Mouse (Mus musculus): ENCODE measurements around the gene Rab4a. TPM values are rescaled to one million over a fixed set of nuclear protein-coding genes. Genes with fewer than 3 reads are reported as not detected.

Gene Rab4a
- total RNA-seq, 1 experiment from 2014 or later, result not detected

DNA sequence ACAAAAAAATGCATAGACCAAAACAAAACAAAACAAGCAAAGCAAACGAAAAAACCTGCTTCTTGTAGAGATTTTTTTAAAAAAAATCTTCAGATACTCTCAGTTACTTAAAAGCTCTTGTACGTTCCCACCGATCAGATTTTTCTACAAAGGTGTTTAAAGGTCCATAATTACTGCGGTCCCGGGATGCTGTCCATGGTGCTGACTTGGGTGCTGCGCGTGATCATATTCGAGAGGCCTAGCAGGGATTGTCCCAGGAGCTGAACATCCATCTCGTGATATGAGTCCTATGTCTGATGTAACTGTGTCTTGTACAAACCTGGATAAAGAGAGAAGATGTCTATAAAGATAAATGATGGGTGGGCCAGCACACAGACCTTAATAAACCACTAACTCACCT, 32.7 kb downstream of the Rab4a start:
- no peak for ATAC-seq (ENCODE audit: extremely low read depth, insufficient number of reproducible peaks, low FRiP score, poor library complexity, severe bottlenecking)

DNA sequence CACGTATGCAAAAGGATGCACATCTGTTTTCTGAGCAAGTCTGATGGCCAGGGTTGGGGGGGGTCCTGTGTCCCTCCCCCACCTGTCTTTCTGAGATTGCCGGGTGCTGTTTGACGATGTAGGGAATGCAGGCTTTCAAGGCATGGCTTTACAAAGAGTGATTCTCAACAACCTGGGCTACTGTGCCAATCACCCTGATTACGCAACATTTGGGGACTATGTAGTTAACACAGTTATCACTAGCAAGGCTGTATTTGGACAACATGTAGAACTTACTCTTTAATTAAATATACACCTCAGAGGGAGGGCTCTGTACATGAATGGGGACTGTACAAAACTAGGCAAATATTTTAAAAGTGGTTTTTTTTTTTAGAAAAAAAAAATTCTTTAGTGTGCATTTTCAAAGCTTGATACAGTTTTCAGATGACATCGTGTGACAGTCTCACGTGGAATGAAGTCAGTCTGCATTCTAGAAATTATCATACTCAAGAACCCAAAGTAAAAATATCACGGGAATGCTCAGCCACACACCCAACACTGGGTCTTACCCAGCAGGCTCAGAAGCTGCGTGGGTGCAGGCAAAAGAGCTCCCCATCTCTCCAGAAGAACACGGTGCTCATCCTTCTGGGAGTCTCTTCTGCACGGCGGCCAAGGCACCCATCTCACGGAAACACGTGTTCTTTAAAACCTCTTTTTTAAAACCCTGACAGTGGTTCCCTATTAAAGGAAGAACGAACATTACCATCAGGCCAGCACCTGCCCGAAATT, 35.0 kb downstream of the Rab4a start:
- ATAC-seq (ENCODE audit: extremely low read depth, insufficient number of reproducible peaks, low FRiP score, poor library complexity, severe bottlenecking), result no peak

DNA sequence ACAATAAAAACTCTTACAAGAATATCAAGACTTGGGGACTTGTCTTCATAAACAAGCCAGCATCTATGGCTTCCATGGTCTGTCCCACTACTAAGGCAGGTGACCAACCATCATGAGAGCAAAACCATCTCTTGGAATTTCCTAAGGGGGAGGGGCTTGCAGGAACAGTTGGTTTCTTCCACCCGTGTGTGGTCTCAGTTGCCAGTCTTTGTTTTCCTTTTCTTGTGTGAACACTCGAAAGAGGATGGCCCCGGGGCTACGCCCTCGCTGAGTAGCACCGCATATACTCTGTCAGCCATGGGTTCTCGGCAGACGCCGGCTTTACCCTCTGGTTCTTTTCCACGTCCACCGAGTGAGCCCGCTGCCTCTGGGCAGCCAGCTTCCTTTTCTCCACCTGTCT, 36.3 kb downstream of the Rab4a start:
- ATAC-seq (ENCODE audit: extremely low read depth, insufficient number of reproducible peaks, low FRiP score, poor library complexity, severe bottlenecking), result no peak

DNA sequence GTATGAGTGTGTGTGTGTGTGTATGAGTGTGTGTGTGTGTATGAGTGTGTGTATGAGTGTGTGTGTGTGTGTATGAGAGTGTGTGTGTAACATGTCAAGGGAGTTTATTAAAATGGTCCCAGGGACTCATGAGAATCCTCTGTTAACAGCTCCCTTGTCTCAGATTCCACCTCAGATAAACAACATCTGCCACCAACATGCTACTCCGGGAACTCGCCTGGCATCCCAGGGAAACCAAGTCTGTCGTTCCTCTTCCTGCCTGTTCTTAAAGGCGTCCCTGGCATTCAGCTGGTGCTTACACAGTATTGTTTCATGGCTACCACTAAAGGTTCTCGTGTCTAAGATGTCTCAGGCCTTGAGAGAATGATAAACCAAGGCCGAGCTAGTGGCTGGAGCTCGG, 38.6 kb downstream of the Rab4a start:
- no peak for ATAC-seq (ENCODE audit: extremely low read depth, insufficient number of reproducible peaks, low FRiP score, poor library complexity, severe bottlenecking)

DNA sequence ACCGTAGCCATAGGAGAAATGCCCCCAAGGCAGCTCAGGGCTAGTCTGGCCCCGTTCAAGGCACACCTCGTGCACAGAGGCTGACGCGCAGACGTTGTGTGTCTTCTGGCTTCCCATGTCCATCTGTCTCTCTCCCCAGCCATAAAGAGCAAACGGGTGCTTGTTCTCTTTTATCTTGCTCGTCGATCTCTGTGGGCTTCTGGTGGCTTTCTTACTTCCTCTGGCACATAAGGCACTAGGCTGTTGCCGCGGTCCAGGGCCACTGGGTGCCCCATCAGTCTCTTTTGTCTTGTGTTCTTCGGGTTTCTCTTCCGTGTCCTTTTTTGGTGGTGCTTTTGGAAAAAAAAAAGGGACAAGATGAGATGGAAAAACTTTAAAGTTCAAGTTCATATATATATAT, 39.3 kb downstream of the Rab4a start:
- no peak for ATAC-seq (ENCODE audit: extremely low read depth, insufficient number of reproducible peaks, low FRiP score, poor library complexity, severe bottlenecking)

DNA sequence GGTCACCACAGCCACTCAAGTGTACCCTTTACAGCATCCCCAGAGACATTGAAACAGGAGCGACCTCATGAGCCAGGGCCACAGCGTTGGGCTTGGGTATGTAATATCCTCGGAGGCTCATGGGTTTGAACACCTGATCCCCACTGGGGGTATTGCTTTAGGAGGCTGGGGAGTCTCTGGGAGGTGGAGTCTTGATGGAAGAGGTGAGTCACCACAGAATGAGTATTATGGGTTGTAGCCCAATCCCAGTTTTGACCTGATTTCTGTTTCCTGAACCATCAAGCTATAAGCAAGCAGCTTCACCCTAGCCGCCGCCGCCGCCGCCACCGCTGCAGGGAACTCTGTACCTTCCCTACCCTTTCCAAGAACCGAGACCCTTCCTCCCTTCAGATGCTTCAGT, 40.2 kb downstream of the Rab4a start:
- ATAC-seq (ENCODE audit: extremely low read depth, insufficient number of reproducible peaks, low FRiP score, poor library complexity, severe bottlenecking), result no peak

DNA sequence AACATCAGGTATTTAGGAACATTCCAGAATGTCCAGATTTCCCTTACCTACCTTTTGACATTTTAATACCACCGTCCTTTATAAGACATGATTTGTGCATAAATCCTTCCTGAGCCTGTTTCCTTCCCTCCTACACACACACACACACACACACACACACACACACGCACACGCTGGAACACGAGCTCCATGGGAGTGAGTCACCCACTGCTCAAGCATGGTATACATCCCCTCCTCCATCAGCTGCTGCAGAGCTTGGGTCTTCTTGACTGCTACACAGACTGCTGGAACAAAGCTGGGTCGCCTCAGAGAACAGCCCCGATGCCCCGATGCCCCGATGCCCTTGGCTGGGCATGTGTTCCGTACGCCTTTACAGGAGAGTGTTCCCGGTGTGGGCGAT, 40.7 kb downstream of the Rab4a start:
- no peak for ATAC-seq (ENCODE audit: extremely low read depth, insufficient number of reproducible peaks, low FRiP score, poor library complexity, severe bottlenecking)

DNA sequence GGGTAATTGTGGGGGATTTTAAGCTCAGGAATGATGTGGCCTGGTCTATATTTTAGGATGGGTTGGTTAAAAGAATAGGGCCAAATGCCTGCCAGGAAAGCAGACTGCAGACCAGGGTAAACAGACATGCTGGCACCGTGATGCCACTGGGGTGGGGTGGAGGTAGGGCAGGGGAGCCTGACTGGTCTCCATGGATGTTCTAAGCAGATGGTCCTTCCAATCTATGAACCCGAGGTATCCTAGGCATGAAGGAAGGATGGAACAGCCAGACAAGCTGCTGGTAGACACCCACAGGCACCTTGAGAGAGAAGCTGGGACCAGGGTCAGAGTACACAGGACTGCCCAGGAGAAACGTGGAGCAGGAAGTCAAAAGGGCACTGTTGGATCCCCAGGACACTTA, 41.8 kb downstream of the Rab4a start:
- no peak for ATAC-seq (ENCODE audit: extremely low read depth, insufficient number of reproducible peaks, low FRiP score, poor library complexity, severe bottlenecking)

DNA sequence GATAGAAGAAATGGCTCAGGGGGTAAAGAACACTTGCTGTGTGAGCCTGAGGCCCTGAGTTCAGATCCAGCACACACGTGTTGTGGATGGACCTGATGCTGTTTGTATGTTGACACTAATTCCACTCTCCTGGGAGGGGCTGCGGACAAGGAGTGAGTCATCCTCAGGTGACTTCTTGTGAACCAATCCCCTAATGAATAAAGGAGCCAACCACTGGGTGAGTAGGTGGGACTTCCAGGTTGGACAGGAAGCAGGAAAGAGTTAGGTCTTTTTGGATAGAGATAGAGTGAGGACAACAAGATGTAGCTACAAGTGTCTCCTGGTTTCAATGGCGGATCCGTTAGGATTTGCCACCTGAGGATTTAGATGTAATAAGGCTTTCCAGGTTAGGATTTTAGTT, 43.6 kb downstream of the Rab4a start:
- no peak for ATAC-seq (ENCODE audit: extremely low read depth, insufficient number of reproducible peaks, low FRiP score, poor library complexity, severe bottlenecking)

DNA sequence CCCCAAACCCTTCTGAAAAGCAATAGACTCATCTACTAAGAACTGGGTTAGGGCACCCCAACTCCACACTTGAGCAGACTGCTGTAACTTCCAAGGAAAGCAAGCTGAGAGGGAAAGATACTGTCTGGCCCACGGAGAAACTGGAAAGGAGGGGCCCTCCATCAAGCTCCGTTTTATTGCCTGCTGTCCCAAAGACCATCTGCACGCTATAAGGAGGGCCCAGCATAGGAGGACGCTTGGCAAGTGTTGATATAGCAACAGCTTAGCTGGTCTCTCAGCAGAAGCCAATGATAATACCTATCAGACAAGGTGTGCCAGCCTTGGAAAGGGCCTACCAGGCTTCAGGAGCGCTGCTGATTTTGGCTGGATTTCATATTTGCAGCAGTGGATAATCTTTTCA, 45.8 kb downstream of the Rab4a start:
- no peak for ATAC-seq (ENCODE audit: extremely low read depth, insufficient number of reproducible peaks, low FRiP score, poor library complexity, severe bottlenecking)

DNA sequence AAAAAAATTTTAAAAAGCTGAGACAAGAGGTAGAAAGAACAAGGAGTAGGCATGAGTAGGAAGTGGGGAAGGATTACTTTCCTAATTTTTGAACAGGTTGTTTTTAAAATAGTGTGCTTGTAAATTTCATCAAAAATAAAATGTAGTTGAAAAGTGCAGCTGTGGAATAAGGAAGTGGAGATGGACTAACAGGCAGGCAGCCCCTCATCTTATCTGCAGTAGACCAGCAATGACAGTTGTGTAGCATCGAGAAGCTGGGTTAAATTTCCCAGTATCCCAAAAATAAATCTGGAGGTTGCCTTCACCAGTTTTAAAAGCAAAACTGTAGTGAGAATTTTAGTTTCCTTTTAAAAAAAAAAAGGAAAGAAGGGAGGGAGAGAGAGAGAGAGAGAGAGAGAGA, 48.5 kb downstream of the Rab4a start:
- no peak for ATAC-seq (ENCODE audit: extremely low read depth, insufficient number of reproducible peaks, low FRiP score, poor library complexity, severe bottlenecking)

DNA sequence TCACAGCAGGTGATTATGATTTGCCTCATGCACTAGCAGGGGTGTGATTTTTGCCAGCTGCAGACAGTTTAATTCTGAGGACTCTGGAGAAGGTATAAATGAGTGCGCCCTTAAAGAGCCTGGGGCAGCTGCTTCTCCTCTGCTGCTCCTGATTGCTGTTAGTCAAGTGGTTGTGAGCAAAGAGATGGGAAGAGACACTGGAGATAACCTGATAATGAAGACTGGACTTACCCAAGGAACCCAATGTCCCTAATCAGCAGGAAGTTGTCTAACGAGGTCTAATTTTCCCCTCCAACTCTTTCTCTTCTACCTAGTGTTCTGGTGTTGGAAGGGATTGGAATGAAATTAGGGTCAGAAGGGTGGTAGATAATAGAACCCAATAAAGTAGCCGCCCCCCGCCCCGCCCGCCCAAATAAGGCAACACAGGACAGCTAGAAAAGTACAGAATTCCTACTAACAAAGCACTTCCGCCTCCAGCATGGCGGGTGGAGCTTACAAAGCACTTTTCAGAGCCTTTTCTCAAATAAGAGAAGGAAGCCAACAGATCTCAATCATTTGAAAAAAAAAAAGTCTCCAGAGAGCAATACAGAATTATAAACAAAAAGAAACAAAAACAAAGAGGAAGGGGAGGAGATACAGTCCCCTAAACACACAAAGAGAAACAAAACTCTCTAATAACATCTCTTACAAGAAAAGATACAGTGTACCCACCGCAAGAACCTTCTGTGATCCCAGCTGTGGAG, 49.1 kb downstream of the Rab4a start:
- no peak for ATAC-seq (ENCODE audit: extremely low read depth, insufficient number of reproducible peaks, low FRiP score, poor library complexity, severe bottlenecking)

DNA sequence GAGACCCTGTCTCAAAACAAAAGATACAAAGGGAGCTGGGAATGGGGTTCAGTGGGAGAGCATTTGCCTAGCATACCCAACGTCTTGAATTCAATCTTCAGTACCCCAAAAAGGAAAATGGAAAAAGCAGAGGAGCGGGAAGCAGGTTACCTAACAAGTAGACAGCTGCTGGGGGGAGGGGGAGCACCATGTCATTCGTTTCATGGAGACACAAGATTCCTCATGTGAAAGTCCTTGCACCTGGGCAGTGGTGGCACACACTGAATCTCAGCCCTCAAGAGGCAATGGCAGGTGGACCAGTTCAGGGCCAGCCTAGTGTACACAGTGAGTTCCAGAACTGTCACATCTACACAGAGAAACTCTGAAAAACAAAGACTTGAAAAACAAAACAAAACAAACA, 51.6 kb downstream of the Rab4a start:
- ATAC-seq (ENCODE audit: extremely low read depth, insufficient number of reproducible peaks, low FRiP score, poor library complexity, severe bottlenecking), result no peak

DNA sequence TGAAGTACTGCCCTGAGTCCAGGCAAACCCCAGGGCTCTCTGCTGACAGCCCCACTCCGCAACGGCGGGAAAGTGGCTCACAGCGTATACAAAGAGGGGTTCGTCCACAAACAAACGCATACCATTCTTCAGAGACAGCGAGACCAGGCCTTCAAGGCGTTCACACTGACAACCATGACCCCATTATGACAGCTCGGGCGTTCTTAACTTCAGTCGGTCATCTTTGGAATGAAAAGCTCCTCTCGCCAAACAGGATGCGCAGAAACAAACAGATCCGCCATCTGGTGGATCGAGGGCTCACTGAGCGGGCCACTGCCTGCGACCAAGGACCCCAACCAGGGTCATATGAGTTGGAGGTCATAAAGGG, 52.8 kb downstream of the Rab4a start:
- no peak for ATAC-seq (ENCODE audit: extremely low read depth, insufficient number of reproducible peaks, low FRiP score, poor library complexity, severe bottlenecking)

DNA sequence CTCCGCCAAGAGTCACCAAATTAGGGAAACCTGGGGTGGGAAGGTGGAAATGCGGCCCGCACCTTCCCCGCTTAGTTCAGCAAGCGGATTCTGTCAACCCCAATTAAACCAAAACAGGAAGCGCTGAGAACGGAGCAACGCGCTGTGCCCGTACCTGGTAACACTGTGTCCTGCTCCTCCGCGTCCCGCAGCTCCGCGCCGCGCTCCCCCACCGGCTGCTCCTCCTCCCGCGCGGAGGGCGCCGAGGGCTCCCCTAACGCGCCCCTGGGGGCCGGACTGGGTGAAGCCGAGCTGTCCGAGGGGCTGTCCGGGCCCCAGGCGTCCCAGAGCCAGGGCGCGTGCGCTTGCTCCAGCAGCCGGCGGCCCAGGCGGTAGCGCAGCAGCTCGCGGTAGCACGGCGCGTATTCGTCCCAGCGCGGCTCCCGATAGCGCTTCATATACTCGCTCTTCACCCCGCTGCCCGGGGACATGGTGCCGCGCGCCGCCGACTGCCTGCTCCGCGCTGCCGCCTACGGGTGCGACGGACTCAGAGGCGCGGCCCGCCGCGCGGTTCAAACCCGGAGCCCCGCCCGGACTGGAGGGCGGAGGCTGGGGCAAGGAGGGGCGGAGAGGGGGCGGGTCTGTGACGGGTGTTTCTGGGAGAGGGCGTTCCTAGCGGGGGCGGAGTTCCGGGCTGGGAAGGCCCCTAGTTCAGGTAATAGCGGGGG, 53.3 kb downstream of the Rab4a start:
- ATAC-seq (ENCODE audit: extremely low read depth, insufficient number of reproducible peaks, low FRiP score, poor library complexity, severe bottlenecking), result peak; percentile 89

DNA sequence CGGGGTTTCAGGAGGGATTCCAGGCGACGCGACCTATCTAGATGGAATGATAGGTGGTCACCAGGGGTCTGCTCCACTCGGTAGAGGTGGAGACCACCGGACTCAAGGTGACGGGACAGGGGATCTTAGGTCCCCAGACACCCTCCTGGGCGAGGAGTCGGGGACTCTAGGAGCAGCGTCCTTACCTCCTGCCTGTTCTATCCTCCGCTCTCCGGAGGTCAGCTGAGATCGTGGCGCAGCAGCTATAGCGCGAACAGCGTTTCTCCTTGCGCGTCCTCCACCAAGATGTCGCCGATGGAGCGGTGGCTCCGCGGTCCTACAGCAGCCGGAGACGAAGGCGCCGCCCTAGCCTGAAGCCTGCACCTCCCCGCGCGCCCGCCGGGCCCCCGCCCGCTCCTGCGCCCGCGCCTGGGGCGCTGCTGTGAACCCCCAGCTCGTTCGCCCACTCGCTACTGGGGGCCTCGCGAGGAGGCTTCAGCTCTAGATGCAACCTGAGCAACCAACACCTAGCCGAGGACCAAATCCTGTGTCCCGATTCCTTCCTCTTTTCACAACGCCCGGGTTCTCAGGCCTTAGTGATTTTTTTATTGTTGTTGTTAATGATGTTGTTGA, 54.0 kb downstream of the Rab4a start, which contains the start of gene Ccsap:
Ccsap (minus strand) TSS at position 562 of the 612 bp plus-strand sequence.
- no peak for ATAC-seq (ENCODE audit: extremely low read depth, insufficient number of reproducible peaks, low FRiP score, poor library complexity, severe bottlenecking)

DNA sequence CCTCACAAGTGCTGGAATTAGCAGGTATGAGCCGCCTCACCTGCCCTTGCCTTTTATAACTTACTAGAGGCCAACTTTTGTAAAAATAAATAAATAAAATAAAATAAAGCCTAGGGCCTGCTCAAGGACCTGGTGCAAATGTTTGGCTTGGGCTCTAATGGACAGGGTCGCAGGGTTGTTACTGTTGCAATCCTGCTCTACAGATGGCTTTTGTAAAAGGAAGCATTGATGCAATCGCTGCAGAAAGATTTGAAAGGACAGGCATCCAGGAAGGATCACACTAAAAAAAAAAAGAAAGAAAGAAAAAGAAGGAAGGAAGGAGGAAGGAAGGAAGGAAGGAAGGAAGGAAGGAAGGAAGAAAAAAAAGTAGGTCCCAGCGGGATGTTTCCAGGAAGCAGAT, 54.6 kb downstream of the Rab4a start:
- ATAC-seq (ENCODE audit: extremely low read depth, insufficient number of reproducible peaks, low FRiP score, poor library complexity, severe bottlenecking), result no peak

DNA sequence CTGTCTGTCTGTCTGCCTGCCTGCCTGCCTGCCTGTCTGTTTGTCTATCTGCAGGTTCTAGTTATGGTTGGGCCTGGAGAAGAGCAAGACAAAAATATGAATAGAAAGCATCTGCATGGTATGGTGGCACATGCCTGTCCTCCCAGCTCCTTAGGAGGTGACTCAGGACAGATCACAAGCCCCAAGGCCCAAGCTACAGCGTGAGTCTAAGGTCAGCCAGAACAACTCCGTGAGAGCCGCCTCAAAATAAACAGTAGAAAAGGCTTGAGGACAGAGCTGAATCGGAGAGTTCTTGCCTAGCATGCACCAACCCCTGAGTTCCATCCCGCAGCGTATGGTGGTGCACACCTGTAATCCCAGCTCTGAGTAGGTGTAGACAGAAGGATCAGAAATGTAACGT, 60.0 kb downstream of the Rab4a start:
- no peak for ATAC-seq (ENCODE audit: extremely low read depth, insufficient number of reproducible peaks, low FRiP score, poor library complexity, severe bottlenecking)

DNA sequence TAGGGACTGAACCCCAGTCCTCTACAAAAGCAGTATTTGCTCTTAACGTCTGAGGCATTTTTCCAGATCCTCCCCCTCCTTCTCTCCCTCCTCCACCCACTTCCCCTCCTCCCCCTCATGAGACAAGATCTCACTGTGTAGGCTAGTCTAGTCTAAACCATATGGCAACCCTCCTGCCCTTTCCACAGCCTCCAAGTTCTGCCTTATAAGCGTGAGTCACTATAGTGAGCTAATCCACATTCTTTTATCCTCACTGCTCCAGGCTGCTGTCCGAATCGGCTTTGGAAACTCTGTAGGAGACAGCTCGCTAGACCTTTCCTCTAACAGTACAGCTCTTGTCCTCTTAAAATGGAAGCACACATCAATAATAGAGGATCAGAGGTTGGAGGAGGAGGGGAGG, 61.2 kb downstream of the Rab4a start:
- ATAC-seq (ENCODE audit: extremely low read depth, insufficient number of reproducible peaks, low FRiP score, poor library complexity, severe bottlenecking), result no peak

DNA sequence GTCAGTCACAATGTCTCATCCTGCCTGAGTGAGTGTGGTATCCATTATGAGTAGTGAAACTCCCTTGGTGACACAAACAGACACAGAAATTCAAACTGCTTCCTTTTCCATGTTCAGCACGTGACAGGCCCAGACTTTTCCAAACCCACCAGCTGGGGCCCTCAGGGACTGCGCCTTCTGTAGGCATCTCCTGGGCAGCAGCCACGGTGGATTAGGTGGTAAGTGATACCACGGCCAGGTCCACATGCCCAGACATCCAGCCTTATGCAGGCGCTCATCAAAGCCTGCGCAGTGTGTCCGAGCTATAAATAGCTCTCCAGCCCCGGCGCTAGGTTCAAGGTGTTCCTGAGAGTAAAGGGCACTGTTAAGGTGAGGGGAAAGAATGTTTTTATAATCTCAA, 66.3 kb downstream of the Rab4a start:
- no peak for ATAC-seq (ENCODE audit: extremely low read depth, insufficient number of reproducible peaks, low FRiP score, poor library complexity, severe bottlenecking)
